Mouse (Mus musculus) bone marrow, adult 2 months (tissue): ENCODE measurements at regions not wholly inside any gene's neighbourhood (a gene's known extent, or its start where the extent isn't known, plus 50 kb on each side); places are given as distances from the start of the nearest gene placed in this dataset.

Experiments
- CTCF ChIP-seq: fragments of 200-500 bp; IDR thresholded peaks from 2 replicates; pipeline ENCODE4 v1.5.1; 2011; ENCODE audit warnings: low read length, control low read depth; ENCODE audit not compliant: control insufficient read depth, insufficient read depth
- POLR2A ChIP-seq: fragments of 200-500 bp; IDR thresholded peaks from 2 replicates; pipeline ENCODE4 v1.6.1; 2011; ENCODE audit warnings: low read depth, mild to moderate bottlenecking, control low read depth, low read length, borderline replicate concordance; ENCODE audit not compliant: control insufficient read depth

GRCm38 (mm10) chr3:129481293-129481692, 50.9 kb upstream of the Elovl6 start:
- TF ChIP-seq CTCF (no peak), POLR2A (no peak)
